9 mouse cellular contexts compared by ENCODE assay signal in the genomic region with DNA sequence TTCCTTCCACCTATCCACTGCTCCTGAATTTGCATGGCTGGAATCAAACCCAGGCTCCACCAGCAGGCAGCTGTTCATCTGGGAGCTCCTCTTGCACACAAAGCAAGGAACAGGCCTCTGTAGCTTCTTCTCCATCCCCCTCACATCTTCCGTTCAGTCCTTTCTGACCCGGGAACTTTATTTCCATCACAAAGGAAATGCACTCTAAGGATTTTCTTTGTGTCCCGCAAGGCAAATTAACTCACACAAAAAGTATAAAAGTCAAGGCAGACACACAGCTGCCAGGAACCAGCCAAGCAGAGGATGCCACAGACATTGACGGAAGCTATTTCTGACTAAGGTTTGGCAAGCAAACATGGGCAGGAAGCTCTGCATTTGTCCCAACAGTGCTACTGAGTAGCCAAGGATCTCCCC. TPM values are rescaled to one million over a fixed set of nuclear protein-coding genes. Genes with fewer than 3 reads are reported as not detected.
DNase-seq lines count a peak whose midpoint lies in the region; ATAC-seq and TF ChIP-seq lines count a peak whose summit lies in the region.
"Had no signal": no experiment of that assay in that cellular context is flagged by ENCODE, and none has a peak within 500 bp of the region (broad histone marks: within the 10 kb centered on the region; RNA-seq: fewer than 3 reads in every experiment).

No protein-coding gene starts in this region.

- no peak overlapping the region for H3K4me2 ChIP-seq in heart, embryonic 13.5 days
- H3K4me2 ChIP-seq in liver, embryonic 13.5 days = no peak overlapping the region

- H3K9ac ChIP-seq in heart, embryonic 13.5 days = no peak overlapping the region
- H3K9ac ChIP-seq in liver, embryonic 13.5 days = no peak overlapping the region

- H3K4me3 ChIP-seq in E14TG2a.4 (replicated peaks; ENCODE audit: low read length) = peak overlapping the region; percentile 63
- no peak overlapping the region for H3K4me3 ChIP-seq in heart, embryonic 13.5 days
- H3K4me3 ChIP-seq in liver, embryonic 13.5 days (replicated peaks) = no peak overlapping the region
- H3K4me3 ChIP-seq in small intestine, adult 2 months (ENCODE audit: low read depth, low read length) = no peak overlapping the region

- no peak for TF ChIP-seq POLR2A in small intestine, adult 2 months (IDR thresholded peaks at IDR 0.05; ENCODE audit: low read depth, low read length)

- H3K9me3 ChIP-seq in E14TG2a.4 (ENCODE audit: low read length) = no peaks in the 10 kb centered on the region; the same call in 1 of the 2 replicates
- no peaks in the 10 kb centered on the region for H3K9me3 ChIP-seq in heart, embryonic 13.5 days
- H3K9me3 ChIP-seq in liver, embryonic 13.5 days (replicated peaks) = no peaks in the 10 kb centered on the region

- peaks cover 33% of the 10 kb centered on the region for H3K36me3 ChIP-seq in E14TG2a.4 (ENCODE audit: insufficient read depth, low read length)
- peaks cover 32% of the 10 kb centered on the region for H3K36me3 ChIP-seq in heart, embryonic 13.5 days
- peaks cover 89% of the 10 kb centered on the region for H3K36me3 ChIP-seq in liver, embryonic 13.5 days
- peaks cover 12% of the 10 kb centered on the region for H3K36me3 ChIP-seq in small intestine, adult 2 months (ENCODE audit: control insufficient read depth, insufficient read depth, low read length)

- peak overlapping the region; percentile 39; the same call in 1 of the 2 replicates for H3K27ac ChIP-seq in heart, embryonic 13.5 days (replicated peaks)
- H3K27ac ChIP-seq in liver, embryonic 13.5 days = peak overlapping the region; percentile 43; the same call in 1 of the 2 replicates
- peak overlapping the region; percentile 86 for H3K27ac ChIP-seq in small intestine, adult 2 months (ENCODE audit: insufficient read depth, low read depth, low read length)
- H3K27ac ChIP-seq: macrophage had no signal

- DNase-seq in CD4-positive helper T cell, adult 2 months (ENCODE audit: low read depth, low spot score) = peak; percentile 40
- DNase-seq in liver, embryonic 13.5 days = no peak
- no peak for DNase-seq in ovary, adult 18-20 months (ENCODE audit: low spot score)
- DNase-seq in left cerebral cortex, adult 9 months (ENCODE audit: low spot score in 2 of 2) = no peak
- DNase-seq in thymus, postnatal 14 days = no peak

- TF ChIP-seq CTCF in E14TG2a.4 (conservative IDR thresholded peaks at IDR 0.05; ENCODE audit: low read length) = no peak
- no peak for TF ChIP-seq CTCF in small intestine, adult 2 months (IDR thresholded peaks at IDR 0.05; ENCODE audit: extremely low read depth, insufficient read length, insufficient replicate concordance, low read depth, low read length)

- 74% methylated on average over 4 of the region's 4 CpGs for WGBS in heart, embryonic 13.5 days
- 75% methylated on average over 4 of the region's 4 CpGs for WGBS in liver, embryonic 13.5 days (ENCODE audit: insufficient replicate concordance)
- 74% methylated on average over 4 of the region's 4 CpGs for WGBS in small intestine, adult 2 months

- peaks cover 100% of the 10 kb centered on the region for H3K4me1 ChIP-seq in E14TG2a.4 (replicated peaks; ENCODE audit: low read depth, low read length)
- peaks cover 23% of the 10 kb centered on the region for H3K4me1 ChIP-seq in heart, embryonic 13.5 days
- H3K4me1 ChIP-seq in liver, embryonic 13.5 days (replicated peaks) = peaks cover 49% of the 10 kb centered on the region
- peaks cover 50% of the 10 kb centered on the region for H3K4me1 ChIP-seq in small intestine, adult 2 months (ENCODE audit: control insufficient read depth, insufficient read depth, insufficient read length, low read length)

- no peak for ATAC-seq in heart, embryonic 13.5 days (ENCODE audit: extremely low read depth, insufficient number of reproducible peaks, low FRiP score, low TSS enrichment)
- ATAC-seq in liver, embryonic 13.5 days (ENCODE audit: low read depth) = no peak

- H3K27me3 ChIP-seq in E14TG2a.4 (ENCODE audit: insufficient read depth, low read length) = no peaks in the 10 kb centered on the region
- H3K27me3 ChIP-seq in heart, embryonic 13.5 days (replicated peaks) = no peaks in the 10 kb centered on the region
- no peaks in the 10 kb centered on the region for H3K27me3 ChIP-seq in liver, embryonic 13.5 days
- H3K27me3 ChIP-seq in small intestine, adult 2 months (ENCODE audit: control insufficient read depth, insufficient read depth, low read length) = no peaks in the 10 kb centered on the region

RNA-seq across cellular contexts. Expression of a gene that starts 18.6 kb away (rescaled TPM):
- 44.8 and 51.3 TPM in 2 replicates for polyA plus RNA-seq in heart, embryonic 13.5 days (2015; fragmentation: Nextera tagmentation; extraction: Ambion mirVana)
- 47.0 and 57.9 TPM in 2 replicates for polyA plus RNA-seq in liver, embryonic 13.5 days (2015; fragmentation: Nextera tagmentation; extraction: Ambion mirVana)
- 25.2 and 29.1 TPM in 2 replicates for polyA plus RNA-seq in small intestine, adult 2 months (2012; rRNA removed)

RNA-seq across cellular contexts. Expression of a gene that starts 36.9 kb away (rescaled TPM):
- polyA plus RNA-seq in heart, embryonic 13.5 days (2015; fragmentation: Nextera tagmentation; extraction: Ambion mirVana) = not detected in 2 replicates
- not detected in 2 replicates for polyA plus RNA-seq in liver, embryonic 13.5 days (2015; fragmentation: Nextera tagmentation; extraction: Ambion mirVana)
- not detected in 2 replicates for polyA plus RNA-seq in small intestine, adult 2 months (2012; rRNA removed)
- polyA plus RNA-seq: macrophage had no signal

RNA-seq across cellular contexts. Expression of a gene that starts 53.1 kb away (rescaled TPM):
- not detected in 2 replicates for polyA plus RNA-seq in heart, embryonic 13.5 days (2015; fragmentation: Nextera tagmentation; extraction: Ambion mirVana)
- 0.03 TPM in 1 of 2 replicates, not detected in the other for polyA plus RNA-seq in liver, embryonic 13.5 days (2015; fragmentation: Nextera tagmentation; extraction: Ambion mirVana)
- polyA plus RNA-seq in small intestine, adult 2 months (2012; rRNA removed) = not detected in 2 replicates
- polyA plus RNA-seq: macrophage had no signal

RNA-seq across cellular contexts. Expression of a gene that starts 55.1 kb away (rescaled TPM):
- polyA plus RNA-seq in heart, embryonic 13.5 days (2015; fragmentation: Nextera tagmentation; extraction: Ambion mirVana) = not detected in 2 replicates
- not detected in 2 replicates for polyA plus RNA-seq in liver, embryonic 13.5 days (2015; fragmentation: Nextera tagmentation; extraction: Ambion mirVana)
- not detected in 2 replicates for polyA plus RNA-seq in small intestine, adult 2 months (2012; rRNA removed)
- polyA plus RNA-seq: macrophage had no signal
